Mouse (Mus musculus): ENCODE data around the gene Gm17651.

DNA sequence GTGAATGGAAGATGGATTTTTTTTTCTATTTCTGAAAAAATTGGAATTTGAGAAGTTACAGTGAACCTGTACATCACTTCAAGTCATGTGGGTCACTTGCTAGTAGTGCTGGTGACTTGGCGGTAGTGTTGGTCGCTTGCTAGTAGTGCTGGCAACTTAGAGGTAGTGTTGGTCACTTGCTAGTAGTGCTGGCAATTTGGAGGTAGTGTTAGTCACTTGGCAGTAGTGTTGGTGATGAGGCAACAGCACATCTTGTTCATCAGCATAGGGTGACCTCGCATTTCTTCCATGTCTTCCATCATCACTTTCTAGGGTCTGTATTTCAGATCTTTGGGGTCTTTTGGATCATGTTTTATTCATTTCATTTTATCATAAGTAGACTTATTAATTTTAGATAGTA, 1.6 kb upstream of the Gm17651 start:
- TF ChIP-seq CTCF (IDR thresholded peaks at IDR 0.05; ENCODE audit: low read depth, low read length) (no peak), POLR2A (IDR thresholded peaks at IDR 0.05; ENCODE audit: borderline replicate concordance, low read depth, low read length) (no peak)

Data from bone marrow macrophage, adult 2 months (primary cell).